Mouse (Mus musculus): ENCODE measurements around the gene Macf1.

DNA sequence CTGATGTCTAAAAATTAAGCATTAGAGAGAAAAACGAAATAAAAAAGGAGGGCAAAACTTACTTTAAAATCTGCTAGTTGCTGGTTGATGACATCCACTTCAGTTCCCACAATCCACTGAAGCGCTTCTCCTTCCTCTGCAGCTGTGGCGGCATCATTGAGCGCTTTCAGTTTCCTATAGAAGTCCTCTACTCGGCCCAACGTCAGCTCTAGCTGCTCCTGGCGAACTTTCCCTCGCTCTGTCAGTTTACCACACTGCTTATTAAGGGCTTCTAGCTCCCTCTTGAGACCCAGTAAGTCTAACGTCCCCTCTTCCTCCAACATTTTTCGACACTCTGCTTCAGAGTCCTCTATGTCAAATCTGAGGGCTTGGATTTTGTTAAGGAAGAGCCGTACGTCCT, 252.2 kb downstream of the Macf1 start:
- TF ChIP-seq CTCF (IDR thresholded peaks at IDR 0.05; ENCODE audit: control insufficient read depth, insufficient read depth, insufficient read length) (no peak), MAX (IDR thresholded peaks at IDR 0.05) (no peak), MYOG (IDR thresholded peaks at IDR 0.05; ENCODE audit: control insufficient read depth, extremely low read depth, insufficient read length) (no peak), USF1 (IDR thresholded peaks at IDR 0.05; ENCODE audit: low read depth) (no peak), CEBPB (IDR thresholded peaks at IDR 0.05; ENCODE audit: low read depth) (no peak)
